Mouse (Mus musculus): ENCODE data around the gene Ildr2. TPM values are rescaled to one million over a fixed set of nuclear protein-coding genes. Genes with fewer than 3 reads are reported as not detected.

Ildr2 gene
- polyA plus RNA-seq (2012; rRNA removed): 0.02 and 0.05 TPM in 2 replicates

DNA sequence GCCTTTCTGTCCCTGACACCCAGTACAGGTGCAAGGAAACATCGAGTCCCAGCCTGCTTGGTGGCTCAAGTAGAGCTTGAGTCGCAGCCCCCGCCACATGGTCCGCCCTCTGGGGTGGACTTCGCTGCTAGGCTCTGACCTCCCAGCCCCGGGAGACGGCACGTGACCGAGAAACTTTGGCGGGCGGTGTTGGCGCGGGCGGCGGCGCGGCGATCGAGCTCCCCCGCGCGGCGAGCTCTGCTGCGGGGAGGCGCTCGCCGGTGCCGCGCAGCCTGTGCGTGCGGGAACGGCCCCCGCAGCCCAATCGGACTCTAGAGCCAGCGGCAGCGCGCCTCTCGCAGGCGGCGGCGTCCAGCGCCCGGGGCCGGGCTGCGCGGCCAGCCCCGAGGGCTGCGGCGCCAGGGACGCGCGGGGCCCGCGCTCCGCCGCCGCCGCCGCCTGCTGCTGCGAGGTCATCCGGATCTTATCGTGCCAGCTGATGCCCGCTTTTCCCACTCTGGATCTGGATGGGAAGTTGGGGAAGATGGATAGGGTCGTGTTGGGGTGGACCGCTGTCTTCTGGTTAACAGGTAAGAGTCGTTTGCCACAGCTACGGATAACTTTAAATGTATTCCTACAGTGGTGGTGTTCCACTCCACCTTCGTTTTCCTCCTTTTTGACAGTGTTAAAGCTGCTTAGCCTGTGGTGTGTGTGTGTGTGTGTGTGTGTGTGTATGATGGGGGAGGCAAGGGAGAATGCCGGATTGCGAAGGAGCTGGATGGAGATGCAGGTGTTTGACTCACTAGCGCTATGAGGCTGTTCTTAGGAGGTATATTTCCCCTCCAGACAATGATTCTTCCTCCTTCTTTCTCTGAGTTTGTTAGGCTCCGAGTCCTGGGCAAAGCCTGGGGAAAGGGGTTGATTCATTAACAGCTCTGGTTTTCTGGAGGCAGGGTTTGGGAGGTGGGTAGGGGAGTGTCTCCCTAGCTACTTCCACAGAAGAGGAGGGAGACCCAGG lies at the start of gene Ildr2:
Gene Ildr2 (plus strand): TSS at position 242 of the 997 bp plus-strand sequence.

DNA sequence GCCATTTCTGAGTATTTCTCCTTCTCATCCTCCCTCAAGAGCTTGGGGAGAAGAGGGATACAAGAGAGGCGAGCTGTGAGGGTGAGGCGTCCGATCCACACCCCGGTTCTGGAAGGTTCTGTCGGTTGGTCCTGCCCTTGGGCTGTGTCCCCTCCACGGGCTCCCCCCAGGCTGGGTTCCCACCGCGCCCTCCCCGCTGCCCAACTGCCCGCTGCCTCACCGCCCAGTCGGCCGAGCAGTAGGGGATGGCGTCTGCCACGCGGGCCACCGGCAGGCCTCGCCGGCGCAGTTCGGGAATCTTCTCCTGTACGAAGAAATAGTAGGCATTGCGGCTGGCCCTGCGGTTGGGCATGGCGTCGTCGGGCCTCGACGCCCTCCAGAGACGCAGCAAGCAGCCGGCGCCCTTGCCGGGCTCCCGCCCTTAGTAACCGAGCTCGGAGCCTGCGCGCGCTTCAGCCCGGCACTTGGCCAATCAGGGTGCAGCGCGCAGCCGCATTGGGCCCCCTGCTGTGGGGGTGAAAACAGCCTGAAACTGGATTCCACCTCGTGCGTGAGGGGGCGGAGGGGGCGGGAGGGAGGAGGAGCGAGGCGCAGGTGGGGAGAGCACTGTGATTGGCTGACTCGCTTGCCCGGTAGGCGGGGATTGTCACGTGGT lies 15.5 kb upstream of the Ildr2 start, which contains the start of gene Mael:
Gene Mael (minus strand): TSS at position 433 of the 655 bp plus-strand sequence.

Other genes with a start within 250 kb of the Ildr2 start
- gene Dusp27, start 126.2 kb upstream of the Ildr2 start, polyA plus RNA-seq (2012; rRNA removed): 0.08 and 0.11 TPM in 2 replicates
- 22.9 and 30.7 TPM in 2 replicates for gene Gpa33, start 123.9 kb upstream of the Ildr2 start, polyA plus RNA-seq (2012; rRNA removed)
- not detected in 2 replicates for gene Mael, start 15.4 kb upstream of the Ildr2 start, polyA plus RNA-seq (2012; rRNA removed)
- 3.6 and 4.3 TPM in 2 replicates for gene Tada1, start 125.0 kb downstream of the Ildr2 start, polyA plus RNA-seq (2012; rRNA removed)
- gene Pogk, start 155.7 kb downstream of the Ildr2 start, polyA plus RNA-seq (2012; rRNA removed): 1.4 and 2.0 TPM in 2 replicates
- gene Gm4846, start 243.4 kb downstream of the Ildr2 start, polyA plus RNA-seq (2012; rRNA removed): 0.31 TPM in 1 of 2 replicates, not detected in the other